Mouse (Mus musculus): Measurements from ENCODE around the gene Ep300. TPM values are rescaled to one million over a fixed set of nuclear protein-coding genes. Genes with fewer than 3 reads are reported as not detected.

Gene Ep300
- polyA plus RNA-seq, 1 experiment from 2014 or later = 21.1 TPM

Small RNA genes lying within 50 kb of the gene (microRNA-seq; reads per million reads assigned to microRNA genes)
- not detected for gene Gm23880

Other genes with a start within 250 kb of the Ep300 start
- 128 and 133 TPM in 2 replicates for gene Slc25a17, start 224.5 kb upstream of the Ep300 start, polyA plus RNA-seq (2015; fragmentation: Nextera tagmentation; extraction: Ambion mirVana)
- gene St13, start 185.3 kb upstream of the Ep300 start, polyA plus RNA-seq (2015; fragmentation: Nextera tagmentation; extraction: Ambion mirVana) = 173 and 185 TPM in 2 replicates
- gene Xpnpep3, start 185.2 kb upstream of the Ep300 start, polyA plus RNA-seq (2015; fragmentation: Nextera tagmentation; extraction: Ambion mirVana) = 10.0 and 13.5 TPM in 2 replicates
- 2.5 and 3.5 TPM in 2 replicates for gene Dnajb7, start 177.1 kb upstream of the Ep300 start, polyA plus RNA-seq (2015; fragmentation: Nextera tagmentation; extraction: Ambion mirVana)
- 507 and 527 TPM in 2 replicates for gene Rbx1, start 119.1 kb upstream of the Ep300 start, polyA plus RNA-seq (2015; fragmentation: Nextera tagmentation; extraction: Ambion mirVana)
- 20.1 and 20.7 TPM in 2 replicates for gene L3mbtl2, start 78.5 kb downstream of the Ep300 start, polyA plus RNA-seq (2015; fragmentation: Nextera tagmentation; extraction: Ambion mirVana)
- 10.3 and 10.4 TPM in 2 replicates for gene Chadl, start 111.9 kb downstream of the Ep300 start, polyA plus RNA-seq (2015; fragmentation: Nextera tagmentation; extraction: Ambion mirVana)
- gene Zc3h7b, start 159.7 kb downstream of the Ep300 start, polyA plus RNA-seq (2015; fragmentation: Nextera tagmentation; extraction: Ambion mirVana) = 35.4 and 45.7 TPM in 2 replicates
- gene Rangap1, start 160.2 kb downstream of the Ep300 start, polyA plus RNA-seq (2015; fragmentation: Nextera tagmentation; extraction: Ambion mirVana) = 103 and 116 TPM in 2 replicates
- gene Tef, start 217.1 kb downstream of the Ep300 start, polyA plus RNA-seq (2015; fragmentation: Nextera tagmentation; extraction: Ambion mirVana) = 29.4 and 30.3 TPM in 2 replicates

Data from embryonic facial prominence, embryonic 13.5 days (tissue).